Mouse (Mus musculus): ENCODE results near the gene Osbpl8.

Gene Osbpl8

GRCm38 (mm10) chr10:111318805-111319500, 154.4 kb downstream of the Osbpl8 start:
- DNase-seq, result no peak

GRCm38 (mm10) chr10:111320579-111320978, 156.0 kb downstream of the Osbpl8 start:
- no peak for DNase-seq

GRCm38 (mm10) chr10:111327957-111328356, 163.4 kb downstream of the Osbpl8 start:
- no peak for DNase-seq

- DNase-seq, result peak; percentile 76
These were observed 164.8 kb downstream of the Osbpl8 start for GRCm38 (mm10) chr10:111329326-111329725.

- no peak for DNase-seq
These were observed 170.3 kb downstream of the Osbpl8 start for GRCm38 (mm10) chr10:111334902-111335301.

GRCm38 (mm10) chr10:111335517-111336352, 171.2 kb downstream of the Osbpl8 start:
- DNase-seq, result peak; percentile 32

- peak; percentile 3 for DNase-seq
These were observed 171.8 kb downstream of the Osbpl8 start for GRCm38 (mm10) chr10:111336353-111336713.

- no peak for DNase-seq
These were observed 174.7 kb downstream of the Osbpl8 start for GRCm38 (mm10) chr10:111339296-111339695.

GRCm38 (mm10) chr10:111341761-111342160, 177.2 kb downstream of the Osbpl8 start:
- DNase-seq, result no peak

GRCm38 (mm10) chr10:111343555-111343954, 179.0 kb downstream of the Osbpl8 start:
- no peak for DNase-seq

Data from kidney, postnatal 14 days (tissue).